Mouse (Mus musculus) common myeloid progenitor, adult 5-6 weeks (primary cell): ENCODE data around the gene 1700018B08Rik. TPM values are rescaled to one million over a fixed set of nuclear protein-coding genes. Genes with fewer than 3 reads are reported as not detected.
A peak's percentile ranks its signal among the peaks of the same experiment; 100 is the strongest.

Experiments
- ATAC-seq: replicated peaks from 2 replicates; pipeline ENCODE4 v1.8.0; 2016; ENCODE audit warnings: low read depth, mild to moderate bottlenecking, moderate TSS enrichment, inconsistent platforms; ENCODE audit not compliant: poor library complexity, severe bottlenecking
- total RNA-seq: library from RNA; stranded (forward); fragments of 200-1000, 187-1606 nt; gene quantifications from 2 replicates; pipeline ENCODE4 v1.2.3, GENCODE M21; 2017

Gene 1700018B08Rik
- total RNA-seq, 1 experiment from 2014 or later: not detected

DNA sequence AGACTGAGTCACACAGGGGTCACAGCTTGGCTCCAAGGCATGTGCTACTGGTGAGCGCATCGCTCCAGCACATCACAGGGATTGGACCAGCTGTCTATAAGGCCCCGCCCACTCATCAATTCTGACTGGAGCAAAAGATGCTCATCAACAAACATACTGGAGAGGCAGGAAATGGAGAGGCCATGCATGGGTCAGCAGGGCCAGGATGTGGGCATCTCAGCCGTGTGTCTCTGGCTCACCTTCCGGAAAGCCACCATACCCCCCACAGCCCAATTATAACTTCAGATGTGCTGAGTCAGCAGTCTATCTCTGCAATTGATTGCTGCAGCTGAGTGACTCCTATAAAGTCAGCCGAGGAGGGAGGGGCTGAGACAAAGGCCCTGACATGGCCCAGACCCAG is 24.2 kb upstream of the 1700018B08Rik start:
- no peak for ATAC-seq

GRCm38 (mm10) chr8:121563701-121564100 is 19.6 kb upstream of the 1700018B08Rik start:
- no peak for ATAC-seq

DNA sequence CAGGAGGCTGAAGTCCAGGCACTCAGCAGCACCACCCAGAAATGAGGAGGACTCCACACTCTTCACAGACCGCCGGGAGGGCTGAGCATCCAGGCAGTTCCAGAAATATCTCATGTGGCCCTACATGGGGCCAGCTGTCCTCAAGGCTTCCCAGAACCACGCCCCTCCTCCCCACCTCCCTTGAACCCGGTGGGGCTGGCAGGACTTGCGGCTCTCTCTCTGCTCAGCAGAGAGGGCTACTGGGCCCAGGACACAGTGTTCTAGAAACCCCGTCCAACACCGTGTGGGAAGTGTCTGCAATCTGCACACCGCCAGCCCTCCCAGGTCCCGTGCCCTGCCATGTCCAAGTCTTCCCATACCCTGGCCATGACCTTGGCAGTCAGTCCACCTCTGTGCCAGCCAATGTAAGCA is 18.8 kb upstream of the 1700018B08Rik start:
- no peak for ATAC-seq

- ATAC-seq: no peak
These were observed 17.7 kb upstream of the 1700018B08Rik start for GRCm38 (mm10) chr8:121561636-121562345.

GRCm38 (mm10) chr8:121560432-121561100 is 16.4 kb upstream of the 1700018B08Rik start:
- ATAC-seq: no peak

GRCm38 (mm10) chr8:121559801-121560200 is 15.7 kb upstream of the 1700018B08Rik start:
- no peak for ATAC-seq

- no peak for ATAC-seq
These were observed 14.4 kb upstream of the 1700018B08Rik start for GRCm38 (mm10) chr8:121558538-121558937.

DNA sequence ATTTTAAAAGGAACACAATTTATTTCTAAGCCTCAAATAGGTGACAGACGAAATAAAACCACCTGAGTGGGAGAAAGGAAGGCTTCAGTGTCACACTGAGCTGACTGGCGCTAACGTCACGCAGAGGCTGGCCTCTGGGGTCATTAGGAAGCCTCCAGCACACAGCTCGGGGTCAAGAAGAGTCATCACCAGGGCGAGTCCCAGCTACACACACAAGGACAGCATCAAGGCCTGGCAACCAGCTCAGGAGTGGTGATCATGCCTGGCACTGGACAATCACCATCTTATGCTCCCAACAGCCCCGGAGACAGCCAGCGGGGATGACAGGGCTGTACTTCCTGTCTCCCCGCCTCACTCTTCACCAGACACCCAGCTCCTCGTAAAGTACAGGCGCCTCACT is 13.6 kb upstream of the 1700018B08Rik start:
- no peak for ATAC-seq

DNA sequence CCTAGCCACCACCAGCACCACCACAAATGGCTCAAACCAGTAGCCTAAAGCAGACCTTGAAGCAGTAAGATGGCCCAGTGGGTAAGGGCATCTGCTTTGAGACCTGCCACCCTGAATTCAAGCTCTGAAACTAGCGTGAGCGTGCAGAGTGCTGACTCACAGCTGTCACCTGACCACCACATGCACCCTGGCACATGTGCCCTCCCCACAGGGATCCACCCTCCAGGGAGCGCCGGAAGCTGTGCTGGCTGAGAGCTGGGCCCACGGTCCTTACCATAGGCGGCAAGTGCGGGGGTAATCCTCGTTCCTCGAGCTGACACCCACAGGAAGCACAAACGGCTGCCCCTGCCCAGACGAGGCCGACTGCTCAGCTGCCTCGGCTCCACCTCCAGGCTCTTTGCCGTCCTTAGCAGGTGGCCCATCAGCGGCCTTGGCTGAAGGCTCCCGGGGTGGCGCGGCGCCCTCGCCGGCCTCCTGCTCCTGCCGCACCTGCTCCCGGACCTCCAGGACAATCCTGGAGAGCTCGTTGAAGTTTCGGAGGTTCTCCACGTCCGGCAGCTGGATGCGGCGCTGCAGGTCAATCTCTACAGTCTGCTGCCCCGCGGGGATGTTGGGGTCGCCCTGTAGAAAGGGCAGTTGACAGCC is 9.8 kb upstream of the 1700018B08Rik start:
- no peak for ATAC-seq

GRCm38 (mm10) chr8:121552506-121552905 is 8.4 kb upstream of the 1700018B08Rik start:
- ATAC-seq: no peak

- ATAC-seq: no peak
These were observed 7.2 kb upstream of the 1700018B08Rik start for GRCm38 (mm10) chr8:121551065-121551985.

- no peak for ATAC-seq
These were observed 5.9 kb upstream of the 1700018B08Rik start for GRCm38 (mm10) chr8:121550056-121550455.

DNA sequence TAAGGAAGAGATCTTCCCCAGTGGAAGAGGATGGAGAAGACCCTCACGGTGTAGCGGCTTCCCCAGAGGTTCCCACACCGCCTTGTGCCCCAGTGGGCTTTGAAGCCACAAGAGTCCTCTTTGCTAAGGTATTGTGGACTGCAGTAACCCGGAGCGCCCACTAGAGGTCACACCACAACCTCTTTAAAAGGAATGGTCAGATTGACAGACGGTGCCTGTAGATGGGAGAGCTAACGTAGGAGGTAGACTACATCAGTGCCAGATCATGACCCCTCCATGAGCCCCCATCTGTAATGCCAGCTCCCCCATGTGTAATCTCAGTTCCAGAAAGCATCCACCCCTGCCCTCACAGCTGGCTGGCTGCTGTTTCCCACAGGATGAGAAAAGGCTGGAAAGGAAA is 3.0 kb upstream of the 1700018B08Rik start:
- ATAC-seq: peak; percentile 93

- ATAC-seq: no peak
These were observed 816 bp upstream of the 1700018B08Rik start for GRCm38 (mm10) chr8:121544936-121545335.

GRCm38 (mm10) chr8:121542901-121543300 is 1.2 kb downstream of the 1700018B08Rik start:
- ATAC-seq: no peak

DNA sequence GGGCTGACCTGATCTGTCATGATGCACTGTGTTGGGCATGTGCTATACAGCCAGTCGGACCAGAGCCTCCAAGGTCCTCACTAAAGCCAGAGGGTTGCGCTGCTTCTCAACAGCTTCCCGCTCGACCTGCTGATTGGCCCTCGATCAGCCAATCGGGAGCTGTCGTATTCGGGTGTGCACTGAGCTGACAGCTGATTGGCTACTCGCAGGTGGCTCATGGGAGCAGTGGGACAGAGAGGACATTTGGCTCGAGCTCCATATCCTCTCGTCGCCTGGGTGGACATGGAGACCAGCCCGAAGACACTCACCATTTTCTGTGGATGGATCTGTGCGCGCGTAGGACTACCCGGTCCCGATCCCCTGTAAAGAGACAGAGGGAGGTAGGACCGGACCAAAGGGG is 2.3 kb downstream of the 1700018B08Rik start:
- no peak for ATAC-seq

- no peak for ATAC-seq
These were observed 11.7 kb downstream of the 1700018B08Rik start for GRCm38 (mm10) chr8:121532381-121532780.

DNA sequence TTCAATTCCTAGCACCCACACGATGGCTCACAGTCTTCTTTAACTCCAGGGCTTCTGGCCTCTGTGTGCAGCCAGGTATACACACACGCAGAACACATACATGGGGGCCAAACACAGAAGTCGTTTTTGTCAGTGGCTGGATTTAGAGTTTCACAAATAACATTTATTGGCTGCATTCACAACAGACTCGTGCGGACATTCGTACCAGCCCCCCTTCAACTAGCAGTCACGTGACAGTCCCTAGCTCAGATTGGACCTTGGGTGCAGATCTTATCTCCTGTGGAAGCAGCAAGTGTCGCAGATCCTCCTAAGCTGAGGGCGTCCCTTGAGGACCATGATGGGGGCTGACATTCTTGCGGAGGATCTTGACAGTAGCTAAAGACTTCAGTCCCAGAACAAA is 13.5 kb downstream of the 1700018B08Rik start:
- no peak for ATAC-seq

DNA sequence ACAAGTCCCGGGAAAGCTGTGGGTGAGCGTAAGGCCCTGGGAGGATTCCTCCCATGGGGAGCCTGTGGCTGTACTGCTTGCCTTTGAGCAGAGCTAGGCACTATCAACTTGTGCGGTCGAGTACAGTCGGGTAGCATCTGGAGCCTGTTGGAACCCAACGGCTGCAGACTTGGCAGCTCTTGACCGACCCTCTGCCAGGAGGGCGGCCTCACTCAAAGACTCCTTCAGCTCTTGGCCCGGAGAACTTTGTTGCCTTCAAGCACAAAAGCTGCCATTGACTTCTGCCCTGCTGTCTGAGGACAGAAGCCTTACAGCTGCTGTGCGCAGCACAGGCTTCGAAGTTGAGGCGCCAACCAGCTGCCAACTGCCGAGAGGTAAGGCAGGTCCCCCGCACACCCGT is 15.3 kb downstream of the 1700018B08Rik start:
- ATAC-seq: no peak

- no peak for ATAC-seq
These were observed 16.4 kb downstream of the 1700018B08Rik start for GRCm38 (mm10) chr8:121527751-121528150.
